Mouse (Mus musculus) midbrain, embryonic 12.5 days (tissue): ENCODE data around the gene Tmsb10. TPM values are rescaled to one million over a fixed set of nuclear protein-coding genes. Genes with fewer than 3 reads are reported as not detected.
A peak's percentile ranks its signal among the peaks of the same experiment; 100 is the strongest.

Experiments used
- ATAC-seq: fragments of 200-750 bp; cut with Nextera tagmentation; 2 replicates; pipeline ENCODE4 v1.8.0; 2017; ENCODE audit warnings: low read depth, moderate TSS enrichment, moderate library complexity; ENCODE audit not compliant: low FRiP score
- H3K27ac ChIP-seq: fragments of 300-500 bp; sonication (generic); replicated peaks from 2 replicates; pipeline ENCODE4 v1.5.1; 2016; ENCODE audit warnings: mild to moderate bottlenecking
- H3K27me3 ChIP-seq: fragments of 300-500 bp; sonication (generic); 2 replicates; pipeline ENCODE4 v1.6.1; 2016; ENCODE audit warnings: mild to moderate bottlenecking
- H3K36me3 ChIP-seq: fragments of 300-500 bp; sonication (generic); 2 replicates; pipeline ENCODE4 v1.6.1; 2016
- H3K4me1 ChIP-seq: fragments of 300-500 bp; sonication (generic); 2 replicates; pipeline ENCODE4 v1.6.1; 2016
- H3K4me2 ChIP-seq: fragments of 300-500 bp; sonication (generic); replicated peaks from 2 replicates; pipeline ENCODE4 v1.6.1; 2016; ENCODE audit warnings: mild to moderate bottlenecking, moderate library complexity
- H3K4me3 ChIP-seq: fragments of 300-500 bp; sonication (generic); 2 replicates; pipeline ENCODE4 v1.5.1; 2016; ENCODE audit warnings: mild to moderate bottlenecking
- H3K9ac ChIP-seq: fragments of 300-500 bp; sonication (generic); replicated peaks from 2 replicates; pipeline ENCODE4 v1.6.1; 2016; ENCODE audit warnings: mild to moderate bottlenecking, moderate library complexity
- H3K9me3 ChIP-seq: fragments of 300-500 bp; sonication (generic); 2 replicates; pipeline ENCODE4 v1.6.1; 2016; ENCODE audit warnings: mild to moderate bottlenecking
- WGBS: fragments of 180-500 bp; shearing (Covaris S2); methylation state at CpG from one replicate; pipeline ENCODE4 v1.1.7; 2016; 5-methylcytosine and 5-hydroxymethylcytosine counted together
- polyA plus RNA-seq: library from polyadenylated mRNA; unstranded; fragments of >200 nt; fragmentation: Nextera tagmentation; extraction: Ambion mirVana; gene quantifications from 2 replicates; pipeline ENCODE4 v1.2.1, GENCODE M21; 2016

Tmsb10 gene
- polyA plus RNA-seq, 1 experiment from 2014 or later: 4,735 TPM

- no peak overlapping the region for H3K27ac ChIP-seq
- H3K4me1 ChIP-seq: peaks cover 19% of the 10 kb centered on the region
- H3K9me3 ChIP-seq: no peaks in the 10 kb centered on the region
- H3K4me2 ChIP-seq: peak overlapping the region; percentile 70; the same call in 1 of the 2 replicates
- H3K9ac ChIP-seq: no peak overlapping the region
- WGBS: 86% methylated on average over 7 of the region's 7 CpGs
- no peak overlapping the region for H3K4me3 ChIP-seq
- H3K36me3 ChIP-seq: no peaks in the 10 kb centered on the region
- ATAC-seq: no peak
- no peaks in the 10 kb centered on the region for H3K27me3 ChIP-seq
These were observed 3.8 kb downstream of the Tmsb10 start for GRCm38 (mm10) chr6:72954786-72955185.

- H3K36me3 ChIP-seq: no peaks in the 10 kb centered on the region
- 89% methylated on average over 2 of the region's 2 CpGs for WGBS
- peaks cover 19% of the 10 kb centered on the region for H3K4me1 ChIP-seq
- H3K9me3 ChIP-seq: no peaks in the 10 kb centered on the region
- no peak overlapping the region for H3K9ac ChIP-seq
- H3K4me3 ChIP-seq: no peak overlapping the region
- no peak for ATAC-seq
- no peak overlapping the region for H3K27ac ChIP-seq
- H3K4me2 ChIP-seq: no peak overlapping the region
- H3K27me3 ChIP-seq: no peaks in the 10 kb centered on the region
These were observed 5.6 kb downstream of the Tmsb10 start for GRCm38 (mm10) chr6:72952967-72953366.

GRCm38 (mm10) chr6:72952221-72952620 is 6.3 kb downstream of the Tmsb10 start:
- Histone ChIP-seq H3K9ac (no peak overlapping the region), H3K4me3 (no peak overlapping the region), H3K4me2 (no peak overlapping the region), H3K27ac (no peak overlapping the region), H3K4me1 (peaks cover 19% of the 10 kb centered on the region), H3K9me3 (no peaks in the 10 kb centered on the region), H3K36me3 (no peaks in the 10 kb centered on the region), H3K27me3 (no peaks in the 10 kb centered on the region)
- WGBS: 81% methylated on average over 2 of the region's 2 CpGs
- no peak for ATAC-seq

GRCm38 (mm10) chr6:72949161-72949756 is 9.3 kb downstream of the Tmsb10 start:
- Histone ChIP-seq H3K9ac (no peak overlapping the region), H3K27me3 (no peaks in the 10 kb centered on the region), H3K4me2 (no peak overlapping the region), H3K9me3 (no peaks in the 10 kb centered on the region), H3K36me3 (no peaks in the 10 kb centered on the region), H3K4me1 (no peaks in the 10 kb centered on the region), H3K27ac (no peak overlapping the region), H3K4me3 (no peak overlapping the region)
- 86% methylated on average over 9 of the region's 9 CpGs for WGBS
- no peak for ATAC-seq

GRCm38 (mm10) chr6:72948392-72948791 is 10.2 kb downstream of the Tmsb10 start:
- ATAC-seq: no peak
- 91% methylated on average over 3 of the region's 3 CpGs for WGBS
- Histone ChIP-seq H3K4me2 (no peak overlapping the region), H3K4me3 (no peak overlapping the region), H3K27ac (no peak overlapping the region), H3K9ac (no peak overlapping the region), H3K36me3 (no peaks in the 10 kb centered on the region), H3K4me1 (no peaks in the 10 kb centered on the region), H3K9me3 (no peaks in the 10 kb centered on the region), H3K27me3 (no peaks in the 10 kb centered on the region)

- Histone ChIP-seq H3K9me3 (no peaks in the 10 kb centered on the region), H3K4me3 (no peak overlapping the region), H3K27me3 (no peaks in the 10 kb centered on the region), H3K9ac (no peak overlapping the region), H3K4me1 (no peaks in the 10 kb centered on the region), H3K27ac (no peak overlapping the region), H3K4me2 (no peak overlapping the region), H3K36me3 (no peaks in the 10 kb centered on the region)
- WGBS: 48% methylated on average over 6 of the region's 6 CpGs
- ATAC-seq: no peak
These were observed 10.6 kb downstream of the Tmsb10 start for GRCm38 (mm10) chr6:72947960-72948359.

- no peak overlapping the region for H3K27ac ChIP-seq
- no peaks in the 10 kb centered on the region for H3K36me3 ChIP-seq
- no peaks in the 10 kb centered on the region for H3K9me3 ChIP-seq
- WGBS: 15% methylated on average over 3 of the region's 3 CpGs
- no peaks in the 10 kb centered on the region for H3K4me1 ChIP-seq
- no peaks in the 10 kb centered on the region for H3K27me3 ChIP-seq
- ATAC-seq: 0 out of 2 replicates have a peak, but pooled peaks have one; percentile 44
- no peak overlapping the region for H3K9ac ChIP-seq
- no peak overlapping the region for H3K4me2 ChIP-seq
- no peak overlapping the region for H3K4me3 ChIP-seq
These were observed 18.1 kb downstream of the Tmsb10 start for GRCm38 (mm10) chr6:72940493-72940892.

GRCm38 (mm10) chr6:72937859-72938258 is 20.7 kb downstream of the Tmsb10 start:
- Histone ChIP-seq H3K4me1 (no peaks in the 10 kb centered on the region), H3K36me3 (no peaks in the 10 kb centered on the region), H3K27ac (no peak overlapping the region), H3K4me3 (no peak overlapping the region), H3K9ac (no peak overlapping the region), H3K9me3 (no peaks in the 10 kb centered on the region), H3K27me3 (no peaks in the 10 kb centered on the region), H3K4me2 (no peak overlapping the region)
- WGBS: 91% methylated on average over 5 of the region's 5 CpGs
- ATAC-seq: no peak

- Histone ChIP-seq H3K9me3 (no peaks in the 10 kb centered on the region), H3K4me1 (no peaks in the 10 kb centered on the region), H3K27ac (no peak overlapping the region), H3K36me3 (no peaks in the 10 kb centered on the region), H3K4me2 (no peak overlapping the region), H3K4me3 (no peak overlapping the region), H3K27me3 (no peaks in the 10 kb centered on the region), H3K9ac (no peak overlapping the region)
- ATAC-seq: no peak
- WGBS: 84% methylated on average over 3 of the region's 3 CpGs
These were observed 21.1 kb downstream of the Tmsb10 start for GRCm38 (mm10) chr6:72937430-72937829.

- no peaks in the 10 kb centered on the region for H3K27me3 ChIP-seq
- ATAC-seq: no peak
- 91% methylated on average over 1 of the region's 1 CpGs for WGBS
- H3K27ac ChIP-seq: no peak overlapping the region
- H3K4me3 ChIP-seq: no peak overlapping the region
- no peak overlapping the region for H3K9ac ChIP-seq
- no peaks in the 10 kb centered on the region for H3K36me3 ChIP-seq
- H3K4me2 ChIP-seq: no peak overlapping the region
- H3K9me3 ChIP-seq: no peaks in the 10 kb centered on the region
- no peaks in the 10 kb centered on the region for H3K4me1 ChIP-seq
These were observed 25.6 kb downstream of the Tmsb10 start for GRCm38 (mm10) chr6:72932955-72933354.

GRCm38 (mm10) chr6:72931533-72931932 is 27.0 kb downstream of the Tmsb10 start:
- H3K36me3 ChIP-seq: no peaks in the 10 kb centered on the region
- H3K4me3 ChIP-seq: no peak overlapping the region
- 87% methylated on average over 3 of the region's 3 CpGs for WGBS
- no peak for ATAC-seq
- H3K27me3 ChIP-seq: no peaks in the 10 kb centered on the region
- H3K27ac ChIP-seq: no peak overlapping the region
- no peaks in the 10 kb centered on the region for H3K9me3 ChIP-seq
- H3K4me1 ChIP-seq: no peaks in the 10 kb centered on the region
- H3K4me2 ChIP-seq: no peak overlapping the region
- H3K9ac ChIP-seq: no peak overlapping the region

- no peaks in the 10 kb centered on the region for H3K36me3 ChIP-seq
- no peaks in the 10 kb centered on the region for H3K4me1 ChIP-seq
- H3K9ac ChIP-seq: no peak overlapping the region
- no peaks in the 10 kb centered on the region for H3K9me3 ChIP-seq
- no peaks in the 10 kb centered on the region for H3K27me3 ChIP-seq
- H3K4me2 ChIP-seq: no peak overlapping the region
- WGBS: 87% methylated on average over 4 of the region's 4 CpGs
- H3K27ac ChIP-seq: no peak overlapping the region
- ATAC-seq: no peak
- no peak overlapping the region for H3K4me3 ChIP-seq
These were observed 28.7 kb downstream of the Tmsb10 start for GRCm38 (mm10) chr6:72929795-72930398.
